Mouse (Mus musculus) adrenal gland, adult 8-10 months (tissue): Measurements from ENCODE around the gene Stard5. TPM values are rescaled to one million over a fixed set of nuclear protein-coding genes. Genes with fewer than 3 reads are reported as not detected.

ENCODE experiments used
- DNase-seq: peaks from one replicate; pipeline ENCODE4 v3.0.0; 2022
- total RNA-seq, 4 experiments: library from RNA; stranded (reverse); gene quantifications; 2 replicates each; pipeline ENCODE4 v1.2.4; 2022

Gene Stard5
- total RNA-seq, 4 experiments from 2014 or later = 19.3 to 53.7 (median 29.3) TPM

- no peak for DNase-seq
Measured at GRCm38 (mm10) chr7:83633856-83634255, 2.1 kb downstream of the Stard5 start.

GRCm38 (mm10) chr7:83635726-83636125 is 4.0 kb downstream of the Stard5 start:
- no peak for DNase-seq

- DNase-seq = no peak
Measured at GRCm38 (mm10) chr7:83636425-83636824, 4.7 kb downstream of the Stard5 start.

- DNase-seq = no peak
Measured at GRCm38 (mm10) chr7:83637781-83638583, 6.2 kb downstream of the Stard5 start.

GRCm38 (mm10) chr7:83639084-83639483 is 7.3 kb downstream of the Stard5 start:
- no peak for DNase-seq

- DNase-seq = no peak
Measured at GRCm38 (mm10) chr7:83640581-83640980, 8.8 kb downstream of the Stard5 start.

GRCm38 (mm10) chr7:83641163-83641562 is 9.4 kb downstream of the Stard5 start:
- no peak for DNase-seq

GRCm38 (mm10) chr7:83643581-83643980 is 11.8 kb downstream of the Stard5 start:
- no peak for DNase-seq

GRCm38 (mm10) chr7:83644761-83645160 is 13.0 kb downstream of the Stard5 start:
- DNase-seq = no peak

GRCm38 (mm10) chr7:83645476-83645875 is 13.7 kb downstream of the Stard5 start:
- no peak for DNase-seq

- no peak for DNase-seq
Measured at GRCm38 (mm10) chr7:83648807-83649206, 17.0 kb downstream of the Stard5 start.

- DNase-seq = no peak
Measured at GRCm38 (mm10) chr7:83650638-83651037, 18.9 kb downstream of the Stard5 start.

- no peak for DNase-seq
Measured at GRCm38 (mm10) chr7:83652498-83652897, 20.7 kb downstream of the Stard5 start.

- no peak for DNase-seq
Measured at GRCm38 (mm10) chr7:83653605-83654051, 21.9 kb downstream of the Stard5 start.

- no peak for DNase-seq
Measured at GRCm38 (mm10) chr7:83654196-83654595, 22.4 kb downstream of the Stard5 start.

GRCm38 (mm10) chr7:83654938-83655630 is 23.3 kb downstream of the Stard5 start:
- DNase-seq = peak; percentile 25

- DNase-seq = no peak
Measured at GRCm38 (mm10) chr7:83658716-83659115, 27.0 kb downstream of the Stard5 start.

- DNase-seq = peak; percentile 24
Measured at GRCm38 (mm10) chr7:83659159-83660065, 27.7 kb downstream of the Stard5 start.

- DNase-seq = no peak
Measured at GRCm38 (mm10) chr7:83660273-83660691, 28.5 kb downstream of the Stard5 start.

GRCm38 (mm10) chr7:83661031-83661430 is 29.3 kb downstream of the Stard5 start:
- no peak for DNase-seq

- DNase-seq = no peak
Measured at GRCm38 (mm10) chr7:83661763-83662162, 30.0 kb downstream of the Stard5 start.

- DNase-seq = no peak
Measured at GRCm38 (mm10) chr7:83662711-83663375, 31.1 kb downstream of the Stard5 start.
